In genomic region chr2:167562101-167562500, GRCm38 (mm10) we compare ENCODE assay signal across 8 mouse cellular contexts. TPM values are rescaled to one million over a fixed set of nuclear protein-coding genes. Genes with fewer than 3 reads are reported as not detected.
DNase-seq lines count a peak whose midpoint lies in the region; ATAC-seq and TF ChIP-seq lines count a peak whose summit lies in the region.

No protein-coding gene starts in this region.

- no peak overlapping the region for H3K4me3 ChIP-seq in forebrain, embryonic 13.5 days
- no peak overlapping the region for H3K4me3 ChIP-seq in limb, embryonic 13.5 days
- H3K4me3 ChIP-seq in left cerebral cortex, adult 2 months = no peak overlapping the region

- no peaks in the 10 kb centered on the region for H3K36me3 ChIP-seq in forebrain, embryonic 13.5 days (ENCODE audit: poor library complexity, severe bottlenecking)
- no peaks in the 10 kb centered on the region for H3K36me3 ChIP-seq in limb, embryonic 13.5 days

- intact Hi-C loops in left cerebral cortex, adult 2 months (cut with DNase I) = no loop called here

- peak; percentile 81 to 85 for DNase-seq in cerebellum, postnatal 10 days
- DNase-seq in cerebellum, adult 9-10 months = no peak
- peak; percentile 70 for DNase-seq in kidney, postnatal 10 days
- no peak for DNase-seq in kidney, adult 11 months
- DNase-seq in left cerebral cortex, adult 2 months (ENCODE audit: extremely low spot score in 1 of 2, low spot score in 2 of 2) = no peak

- ATAC-seq in forebrain, embryonic 13.5 days = no peak
- no peak for ATAC-seq in limb, embryonic 13.5 days (ENCODE audit: low FRiP score, low read depth)
- ATAC-seq in CD4-positive, CD25-positive, alpha-beta regulatory T cell, adult 4 months = no peak

- peak overlapping the region; percentile 12; the same call in 1 of the 2 replicates for H3K9ac ChIP-seq in forebrain, embryonic 13.5 days
- H3K9ac ChIP-seq in limb, embryonic 13.5 days = no peak overlapping the region

- peaks cover 11% of the 10 kb centered on the region; the same call in 1 of the 2 replicates for H3K27me3 ChIP-seq in forebrain, embryonic 13.5 days
- no peaks in the 10 kb centered on the region for H3K27me3 ChIP-seq in limb, embryonic 13.5 days

- H3K4me1 ChIP-seq in forebrain, embryonic 13.5 days = peaks cover 33% of the 10 kb centered on the region
- peaks cover 83% of the 10 kb centered on the region for H3K4me1 ChIP-seq in limb, embryonic 13.5 days

- H3K27ac ChIP-seq in forebrain, embryonic 13.5 days = peak overlapping the region; percentile 25; the same call in 1 of the 2 replicates
- H3K27ac ChIP-seq in limb, embryonic 13.5 days = peak overlapping the region; percentile 95
- no peak overlapping the region for H3K27ac ChIP-seq in left cerebral cortex, adult 2 months

- TF ChIP-seq CTCF in left cerebral cortex, adult 2 months (IDR thresholded peaks at IDR 0.05) = no peak

- H3K9me3 ChIP-seq in forebrain, embryonic 13.5 days (replicated peaks) = peaks cover 1% of the 10 kb centered on the region; the same call in 1 of the 2 replicates
- H3K9me3 ChIP-seq in limb, embryonic 13.5 days = no peaks in the 10 kb centered on the region

- 37% methylated on average over 8 of the region's 8 CpGs for WGBS in forebrain, embryonic 13.5 days
- 6% methylated on average over 8 of the region's 8 CpGs for WGBS in limb, embryonic 13.5 days

- H3K4me2 ChIP-seq in forebrain, embryonic 13.5 days = no peak overlapping the region
- peak overlapping the region; percentile 41 for H3K4me2 ChIP-seq in limb, embryonic 13.5 days (replicated peaks)

RNA-seq across cellular contexts. Expression of gene Snai1, which starts 24.1 kb away (rescaled TPM):
- polyA plus RNA-seq in forebrain, embryonic 13.5 days (2015; fragmentation: Nextera tagmentation; extraction: Ambion mirVana) = 1.9 and 2.7 TPM in 2 replicates
- polyA plus RNA-seq in limb, embryonic 13.5 days (2015; fragmentation: Nextera tagmentation; extraction: Ambion mirVana) = 72.6 and 76.0 TPM in 2 replicates
- polyA plus RNA-seq in CD4-positive, CD25-positive, alpha-beta regulatory T cell, adult 4 months (2017; shearing (Covaris generic)) = under 1 TPM in 1 of 2 experiments, not detected in 1; 0.27 TPM
- total RNA-seq in left cerebral cortex, adult 2 months (2021) = under 1 TPM; 0.56 to 0.70 TPM

Comparison
In these comparisons a context has a peak if more than half of its experiments do, and no peak if none do; other contexts are left out.
1. DNase-seq: peak in cerebellum, postnatal 10 days (2 of 2) and kidney, postnatal 10 days (single experiment); none in cerebellum, adult 9-10 months (single experiment), kidney, adult 11 months (single experiment) and left cerebral cortex, adult 2 months (0 of 2).
2. RNA of gene Snai1, which starts 24.1 kb away (polyA plus RNA-seq): 72.6 to 76.0 TPM in limb, embryonic 13.5 days; 1.9 to 2.7 TPM in forebrain, embryonic 13.5 days and 0.27 TPM in CD4-positive, CD25-positive, alpha-beta regulatory T cell, adult 4 months; every median in the first group is over 10 times any median in the second.